Mouse (Mus musculus): Measurements from ENCODE around the gene Madcam1.

GRCm38 (mm10) chr10:79691986-79692548, 27.7 kb downstream of the Madcam1 start:
- TF ChIP-seq CTCF (IDR thresholded peaks at IDR 0.05; ENCODE audit: control insufficient read depth, insufficient read depth, insufficient read length), result no peak
- no peak for TF ChIP-seq CEBPB (IDR thresholded peaks at IDR 0.05; ENCODE audit: low read depth)
- TF ChIP-seq MAX (IDR thresholded peaks at IDR 0.05), result no peak
